Mouse (Mus musculus): ENCODE data around the gene Miga2. TPM values are rescaled to one million over a fixed set of nuclear protein-coding genes. Genes with fewer than 3 reads are reported as not detected.
A peak's percentile ranks its signal among the peaks of the same experiment; 100 is the strongest.

Miga2 gene
- polyA plus RNA-seq, 1 experiment from 2014 or later, result 18.7 TPM

DNA sequence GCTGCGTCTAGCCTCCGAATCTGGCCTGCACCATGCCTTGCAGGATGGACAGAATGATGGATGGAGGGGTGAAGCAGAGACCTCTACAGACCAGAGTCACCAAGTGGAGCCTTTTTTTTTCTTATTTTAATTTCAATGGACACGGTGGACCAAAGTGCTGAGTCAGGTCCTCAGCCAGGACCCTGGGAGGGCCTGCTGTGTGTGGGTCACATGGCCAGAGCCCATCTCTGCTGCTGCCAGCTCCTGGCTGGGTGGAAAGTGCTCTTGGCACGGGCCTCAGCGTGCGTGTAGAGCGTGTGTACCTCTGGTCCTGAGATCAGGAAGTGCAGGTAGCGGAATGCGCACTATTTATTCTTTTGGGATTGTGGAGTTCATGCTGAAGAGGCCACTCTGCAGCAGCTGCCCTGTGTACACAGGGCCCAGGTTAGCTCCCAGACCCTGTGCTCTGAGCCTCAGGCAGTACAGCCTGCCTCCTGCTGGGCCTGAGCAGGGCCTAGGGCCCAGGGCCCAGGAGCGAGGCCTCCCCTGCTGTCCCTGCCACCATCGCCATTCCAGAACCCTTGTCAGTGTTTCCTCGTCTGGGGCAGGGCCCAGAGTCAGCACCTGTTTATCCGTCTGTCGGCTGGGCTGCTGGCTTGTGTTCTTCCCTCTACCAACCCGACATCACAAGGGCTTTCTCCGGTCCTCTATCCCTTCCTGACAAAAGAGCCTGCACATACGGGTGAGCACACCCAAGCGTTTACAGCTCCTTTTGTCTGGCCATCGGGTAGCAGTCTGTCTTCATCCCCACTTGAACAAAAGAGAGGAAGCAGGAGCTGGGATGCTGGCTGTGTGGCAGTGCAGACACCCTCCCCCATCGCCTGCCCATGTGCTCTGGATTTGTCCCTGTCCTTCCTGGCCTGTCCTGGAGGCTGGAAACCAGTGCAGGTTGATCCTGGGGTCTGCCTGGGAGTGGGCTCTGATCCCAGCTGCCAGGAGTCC lies 35.4 kb downstream of the Miga2 start:
- Histone ChIP-seq H3K27me3 (replicated peaks; ENCODE audit: control insufficient read depth, insufficient read depth, low read length) (no peaks in the 10 kb centered on the region), H3K4me2 (ENCODE audit: low read length) (peak overlapping the region; percentile 14; the same call in 1 of the 2 replicates), H3K36me3 (ENCODE audit: control insufficient read depth, insufficient read depth, low read length) (peaks cover 88% of the 10 kb centered on the region), H3K4me3 (ENCODE audit: low read depth, low read length) (no peak overlapping the region), H3K9me3 (replicated peaks; ENCODE audit: control insufficient read depth, low read length) (no peaks in the 10 kb centered on the region), H3K9ac (ENCODE audit: low read length) (peak overlapping the region; percentile 50), H3K27ac (ENCODE audit: low read depth, low read length) (peak overlapping the region; percentile 91), H3K4me1 (ENCODE audit: control insufficient read depth, insufficient read depth, low read length) (peaks cover 13% of the 10 kb centered on the region)
- peak; percentile 65 for DNase-seq (ENCODE audit: low spot score)
- WGBS, result 20% methylated on average over 20 of the region's 20 CpGs
- peak; percentile 79 for ATAC-seq

DNA sequence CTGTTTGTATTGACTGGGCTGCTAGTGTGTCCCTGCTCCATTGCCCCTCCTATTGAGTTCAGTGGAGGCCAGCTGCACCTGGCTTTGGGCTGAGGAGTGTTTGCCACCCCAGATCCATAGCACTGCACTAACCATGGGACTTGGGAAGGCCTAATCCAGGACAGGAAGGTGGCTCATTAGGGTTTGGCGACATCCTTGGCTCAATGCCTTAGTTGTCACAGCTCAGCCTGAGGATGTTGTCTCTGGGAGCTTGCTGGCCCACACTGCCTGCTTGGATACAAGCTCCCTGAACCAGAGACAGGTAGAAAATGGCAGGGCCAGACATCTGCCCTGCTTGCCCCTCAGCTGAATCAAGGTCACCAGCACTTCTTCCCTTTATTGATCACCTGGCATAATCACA lies 37.5 kb downstream of the Miga2 start:
- Histone ChIP-seq H3K4me2 (ENCODE audit: low read length) (no peak overlapping the region), H3K9me3 (replicated peaks; ENCODE audit: control insufficient read depth, low read length) (no peaks in the 10 kb centered on the region), H3K4me1 (ENCODE audit: control insufficient read depth, insufficient read depth, low read length) (peaks cover 13% of the 10 kb centered on the region), H3K27ac (ENCODE audit: low read depth, low read length) (no peak overlapping the region), H3K9ac (ENCODE audit: low read length) (no peak overlapping the region), H3K4me3 (ENCODE audit: low read depth, low read length) (no peak overlapping the region), H3K36me3 (ENCODE audit: control insufficient read depth, insufficient read depth, low read length) (peaks cover 95% of the 10 kb centered on the region), H3K27me3 (replicated peaks; ENCODE audit: control insufficient read depth, insufficient read depth, low read length) (no peaks in the 10 kb centered on the region)
- no peak for ATAC-seq
- DNase-seq (ENCODE audit: low spot score), result no peak
- WGBS, result 85% methylated on average over 1 of the region's 1 CpGs

DNA sequence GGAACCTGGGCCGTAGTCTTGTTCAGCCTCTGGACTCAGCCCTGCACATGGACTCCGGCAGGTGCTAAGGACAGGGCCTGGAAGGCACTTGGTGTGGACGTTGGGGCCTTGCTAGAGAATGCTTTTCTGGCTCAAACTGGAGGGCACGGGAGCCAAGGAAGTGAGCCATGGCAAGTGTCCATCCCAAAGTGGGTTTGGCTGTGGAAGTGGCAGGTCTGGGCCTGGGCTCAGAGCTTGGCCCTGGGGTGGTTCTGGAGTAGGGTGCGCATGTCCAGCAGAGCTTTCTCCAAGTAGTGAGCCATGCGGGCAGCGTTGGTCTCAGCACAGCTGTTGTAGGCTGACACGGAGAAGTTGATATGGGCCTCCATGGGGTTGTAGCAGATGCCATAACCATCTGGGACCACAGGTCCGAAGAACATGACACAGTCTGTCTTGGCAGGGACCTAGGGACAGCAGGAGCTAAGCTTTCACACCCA lies 38.4 kb downstream of the Miga2 start:
- Histone ChIP-seq H3K27me3 (replicated peaks; ENCODE audit: control insufficient read depth, insufficient read depth, low read length) (no peaks in the 10 kb centered on the region), H3K4me3 (ENCODE audit: low read depth, low read length) (no peak overlapping the region), H3K9me3 (replicated peaks; ENCODE audit: control insufficient read depth, low read length) (no peaks in the 10 kb centered on the region), H3K36me3 (ENCODE audit: control insufficient read depth, insufficient read depth, low read length) (peaks cover 93% of the 10 kb centered on the region), H3K9ac (ENCODE audit: low read length) (no peak overlapping the region), H3K4me1 (ENCODE audit: control insufficient read depth, insufficient read depth, low read length) (peaks cover 13% of the 10 kb centered on the region), H3K27ac (ENCODE audit: low read depth, low read length) (no peak overlapping the region), H3K4me2 (ENCODE audit: low read length) (no peak overlapping the region)
- no peak for ATAC-seq
- WGBS, result 89% methylated on average over 9 of the region's 9 CpGs
- no peak for DNase-seq (ENCODE audit: low spot score)

DNA sequence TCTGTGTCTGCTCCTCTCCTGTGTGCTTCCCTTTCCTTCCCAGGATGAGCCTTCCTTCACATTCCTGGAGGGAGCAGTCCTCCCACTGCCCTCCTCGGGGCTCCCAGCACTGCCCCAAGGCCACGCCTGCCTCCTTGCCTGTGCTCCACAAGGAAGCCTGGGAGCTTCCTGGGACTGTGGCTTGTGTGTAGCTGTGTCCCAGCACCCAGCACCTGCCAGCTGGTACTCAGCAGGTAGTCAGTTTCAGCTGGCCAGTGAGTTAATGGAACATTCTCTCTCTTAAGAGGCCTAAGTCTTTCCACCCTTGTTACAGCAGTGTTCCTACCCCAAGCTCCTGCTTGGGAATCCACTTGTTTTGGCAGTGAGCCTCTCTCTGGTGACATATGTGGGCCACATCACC lies 38.8 kb downstream of the Miga2 start:
- H3K9ac ChIP-seq (ENCODE audit: low read length), result no peak overlapping the region
- peaks cover 93% of the 10 kb centered on the region for H3K36me3 ChIP-seq (ENCODE audit: control insufficient read depth, insufficient read depth, low read length)
- H3K4me2 ChIP-seq (ENCODE audit: low read length), result no peak overlapping the region
- H3K4me1 ChIP-seq (ENCODE audit: control insufficient read depth, insufficient read depth, low read length), result peaks cover 13% of the 10 kb centered on the region
- no peaks in the 10 kb centered on the region for H3K27me3 ChIP-seq (replicated peaks; ENCODE audit: control insufficient read depth, insufficient read depth, low read length)
- no peak for ATAC-seq
- no peak for DNase-seq (ENCODE audit: low spot score)
- 70% methylated on average over 2 of the region's 2 CpGs for WGBS
- H3K9me3 ChIP-seq (replicated peaks; ENCODE audit: control insufficient read depth, low read length), result no peaks in the 10 kb centered on the region
- H3K4me3 ChIP-seq (ENCODE audit: low read depth, low read length), result no peak overlapping the region
- no peak overlapping the region for H3K27ac ChIP-seq (ENCODE audit: low read depth, low read length)

DNA sequence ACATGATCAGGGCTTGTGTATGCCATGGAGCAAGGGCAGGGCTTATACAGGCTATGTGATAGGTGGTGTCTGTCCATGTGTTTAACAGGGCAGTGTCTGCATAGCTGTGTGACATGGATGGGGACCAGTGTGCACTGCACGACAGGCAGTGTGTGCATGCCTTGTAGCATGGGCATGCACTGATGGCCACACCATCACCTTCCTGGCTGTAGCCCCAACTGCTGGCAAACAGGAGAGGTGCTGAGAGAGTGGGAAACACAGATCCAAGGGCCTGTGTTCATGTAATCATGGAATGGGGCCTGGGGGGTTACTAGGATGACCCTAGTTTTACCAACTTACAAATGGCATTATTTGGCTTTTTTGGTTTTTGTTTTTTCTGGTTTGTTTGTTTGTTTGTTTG lies 39.8 kb downstream of the Miga2 start:
- no peak for ATAC-seq
- peaks cover 94% of the 10 kb centered on the region for H3K36me3 ChIP-seq (ENCODE audit: control insufficient read depth, insufficient read depth, low read length)
- H3K9ac ChIP-seq (ENCODE audit: low read length), result no peak overlapping the region
- no peaks in the 10 kb centered on the region for H3K9me3 ChIP-seq (replicated peaks; ENCODE audit: control insufficient read depth, low read length)
- H3K4me2 ChIP-seq (ENCODE audit: low read length), result no peak overlapping the region
- no peaks in the 10 kb centered on the region for H3K27me3 ChIP-seq (replicated peaks; ENCODE audit: control insufficient read depth, insufficient read depth, low read length)
- no peak for DNase-seq (ENCODE audit: low spot score)
- WGBS, result 89% methylated on average over 1 of the region's 1 CpGs
- no peak overlapping the region for H3K27ac ChIP-seq (ENCODE audit: low read depth, low read length)
- H3K4me3 ChIP-seq (ENCODE audit: low read depth, low read length), result no peak overlapping the region
- H3K4me1 ChIP-seq (ENCODE audit: control insufficient read depth, insufficient read depth, low read length), result peaks cover 13% of the 10 kb centered on the region

DNA sequence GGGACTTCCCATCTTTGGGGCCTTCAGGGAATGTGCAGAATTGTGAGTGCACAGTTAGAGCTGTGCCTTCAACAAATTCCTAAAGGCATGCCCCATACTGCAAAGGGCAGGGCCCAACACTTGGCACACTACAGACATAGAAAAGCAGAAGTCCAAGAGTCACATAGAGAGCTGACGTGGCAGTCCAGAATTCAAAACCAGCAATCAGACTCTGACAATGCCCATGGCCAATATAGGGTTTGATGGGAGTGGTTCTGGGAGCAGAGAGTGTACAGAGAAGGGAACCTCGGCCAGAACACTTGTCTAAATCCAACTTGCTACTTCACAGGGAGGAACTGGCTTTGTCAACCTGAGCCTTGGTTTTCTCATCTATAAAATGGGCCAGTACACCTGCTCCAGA lies 43.2 kb downstream of the Miga2 start:
- Histone ChIP-seq H3K4me3 (ENCODE audit: low read depth, low read length) (no peak overlapping the region), H3K36me3 (ENCODE audit: control insufficient read depth, insufficient read depth, low read length) (peaks cover 84% of the 10 kb centered on the region), H3K27me3 (replicated peaks; ENCODE audit: control insufficient read depth, insufficient read depth, low read length) (no peaks in the 10 kb centered on the region), H3K27ac (ENCODE audit: low read depth, low read length) (no peak overlapping the region), H3K9me3 (replicated peaks; ENCODE audit: control insufficient read depth, low read length) (no peaks in the 10 kb centered on the region), H3K9ac (ENCODE audit: low read length) (no peak overlapping the region), H3K4me1 (ENCODE audit: control insufficient read depth, insufficient read depth, low read length) (no peaks in the 10 kb centered on the region), H3K4me2 (ENCODE audit: low read length) (no peak overlapping the region)
- WGBS, result 81% methylated on average over 2 of the region's 2 CpGs
- ATAC-seq, result no peak
- DNase-seq (ENCODE audit: low spot score), result no peak

DNA sequence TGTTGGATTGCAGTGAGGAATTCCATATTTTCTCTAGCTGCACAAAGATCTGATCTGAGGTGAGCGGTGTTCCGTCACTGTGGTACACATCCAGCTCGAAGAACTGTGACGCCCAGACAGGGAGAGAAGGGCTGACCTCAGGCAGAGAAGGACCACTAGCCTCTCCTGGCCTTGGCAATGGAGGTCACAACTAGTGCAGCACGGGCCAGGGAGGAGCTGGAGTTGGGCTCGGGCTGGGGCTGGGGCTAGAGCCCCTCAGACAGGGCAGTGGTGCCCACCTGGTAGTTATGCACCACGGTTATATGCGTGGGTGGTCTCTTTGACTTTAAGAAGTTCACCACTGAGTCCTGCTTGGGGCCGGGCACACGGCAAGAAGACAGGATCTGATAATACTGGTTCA lies 43.7 kb downstream of the Miga2 start:
- 98% methylated on average over 10 of the region's 10 CpGs for WGBS
- Histone ChIP-seq H3K9me3 (replicated peaks; ENCODE audit: control insufficient read depth, low read length) (no peaks in the 10 kb centered on the region), H3K9ac (ENCODE audit: low read length) (no peak overlapping the region), H3K27me3 (replicated peaks; ENCODE audit: control insufficient read depth, insufficient read depth, low read length) (no peaks in the 10 kb centered on the region), H3K36me3 (ENCODE audit: control insufficient read depth, insufficient read depth, low read length) (peaks cover 78% of the 10 kb centered on the region), H3K4me2 (ENCODE audit: low read length) (no peak overlapping the region), H3K4me1 (ENCODE audit: control insufficient read depth, insufficient read depth, low read length) (no peaks in the 10 kb centered on the region), H3K27ac (ENCODE audit: low read depth, low read length) (no peak overlapping the region), H3K4me3 (ENCODE audit: low read depth, low read length) (no peak overlapping the region)
- ATAC-seq (no peak), DNase-seq (ENCODE audit: low spot score) (no peak)

DNA sequence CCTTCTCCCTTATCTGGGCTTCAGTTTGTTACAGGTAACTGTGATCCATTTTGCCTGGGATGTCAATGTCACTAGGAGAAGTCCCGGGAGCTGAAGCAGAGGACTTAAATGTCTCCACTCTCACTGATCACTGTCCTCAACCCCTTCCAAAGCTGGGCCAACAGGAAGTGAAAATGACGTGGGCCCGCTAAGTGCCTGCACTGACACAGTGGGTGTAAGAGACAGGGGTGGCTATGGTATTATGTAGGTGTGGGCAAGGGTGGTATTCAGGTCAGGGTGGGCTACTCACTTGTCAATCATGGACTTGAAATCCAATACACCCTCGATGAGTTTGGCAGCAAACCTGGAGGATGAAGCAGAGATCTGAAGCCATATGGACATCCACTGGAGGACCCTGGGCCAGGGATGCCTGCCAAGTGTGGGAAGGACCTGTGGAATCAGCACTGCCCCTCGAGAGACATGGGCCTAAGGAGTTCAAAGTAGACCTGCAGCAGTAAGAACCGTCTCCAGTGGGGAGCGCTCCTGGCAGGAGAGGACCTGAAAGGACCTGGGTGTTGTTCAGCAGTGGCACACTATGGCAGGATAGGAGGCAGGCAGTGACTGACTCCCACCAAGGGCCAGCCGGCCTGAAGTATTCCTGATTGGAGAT lies 44.5 kb downstream of the Miga2 start:
- no peaks in the 10 kb centered on the region for H3K9me3 ChIP-seq (replicated peaks; ENCODE audit: control insufficient read depth, low read length)
- no peak overlapping the region for H3K27ac ChIP-seq (ENCODE audit: low read depth, low read length)
- no peaks in the 10 kb centered on the region for H3K4me1 ChIP-seq (ENCODE audit: control insufficient read depth, insufficient read depth, low read length)
- H3K9ac ChIP-seq (ENCODE audit: low read length), result no peak overlapping the region
- no peaks in the 10 kb centered on the region for H3K27me3 ChIP-seq (replicated peaks; ENCODE audit: control insufficient read depth, insufficient read depth, low read length)
- no peak overlapping the region for H3K4me3 ChIP-seq (ENCODE audit: low read depth, low read length)
- no peak overlapping the region for H3K4me2 ChIP-seq (ENCODE audit: low read length)
- WGBS, result 88% methylated on average over 8 of the region's 8 CpGs
- peaks cover 70% of the 10 kb centered on the region for H3K36me3 ChIP-seq (ENCODE audit: control insufficient read depth, insufficient read depth, low read length)
- ATAC-seq (no peak), DNase-seq (ENCODE audit: low spot score) (no peak)
